18 mouse cellular contexts compared by ENCODE assay signal in genomic region chr12:112606998-112607397, GRCm38 (mm10). TPM values are rescaled to one million over a fixed set of nuclear protein-coding genes. Genes with fewer than 3 reads are reported as not detected.
A peak's percentile ranks its signal among the peaks of the same experiment; 100 is the strongest.
DNase-seq lines count a peak whose midpoint lies in the region; ATAC-seq lines count a peak whose summit lies in the region.
"Had no signal": no experiment of that assay in that cellular context is flagged by ENCODE, and none has a peak within 500 bp of the region (broad histone marks: within the 10 kb centered on the region; RNA-seq: fewer than 3 reads in every experiment).

No protein-coding gene starts in this region.

- no peaks in the 10 kb centered on the region for H3K9me3 ChIP-seq in heart, embryonic 10.5 days
- H3K9me3 ChIP-seq in intestine, embryonic 15.5 days, result no peaks in the 10 kb centered on the region
- H3K9me3 ChIP-seq: embryonic facial prominence, embryonic 10.5 days; heart, embryonic 12.5 days; hindbrain, embryonic 15.5 days had no signal

- H3K9ac ChIP-seq in intestine, embryonic 15.5 days, result no peak overlapping the region
- H3K9ac ChIP-seq: heart, embryonic 12.5 days; hindbrain, embryonic 15.5 days had no signal

- peaks cover 64% of the 10 kb centered on the region for H3K36me3 ChIP-seq in heart, embryonic 10.5 days
- H3K36me3 ChIP-seq in intestine, embryonic 15.5 days, result no peaks in the 10 kb centered on the region; the same call in 1 of the 2 replicates
- H3K36me3 ChIP-seq: hindbrain, embryonic 15.5 days had no signal

- no peaks in the 10 kb centered on the region; the same call in 1 of the 2 replicates for H3K27me3 ChIP-seq in heart, embryonic 10.5 days (ENCODE audit: insufficient read depth, poor library complexity, severe bottlenecking)
- H3K27me3 ChIP-seq in intestine, embryonic 15.5 days (replicated peaks), result no peaks in the 10 kb centered on the region
- H3K27me3 ChIP-seq: heart, embryonic 12.5 days; hindbrain, embryonic 15.5 days had no signal

- H3K4me3 ChIP-seq in heart, embryonic 10.5 days, result no peak overlapping the region
- no peak overlapping the region for H3K4me3 ChIP-seq in intestine, embryonic 15.5 days (replicated peaks)
- H3K4me3 ChIP-seq: embryonic facial prominence, embryonic 10.5 days; heart, embryonic 12.5 days; hindbrain, embryonic 15.5 days had no signal

- no peak overlapping the region for H3K4me2 ChIP-seq in intestine, embryonic 15.5 days (replicated peaks)
- H3K4me2 ChIP-seq: heart, embryonic 12.5 days; hindbrain, embryonic 15.5 days had no signal

- H3K4me1 ChIP-seq in heart, embryonic 10.5 days, result peaks cover 33% of the 10 kb centered on the region
- peaks cover 6% of the 10 kb centered on the region; the same call in 1 of the 2 replicates for H3K4me1 ChIP-seq in intestine, embryonic 15.5 days (replicated peaks)

- WGBS in heart, embryonic 10.5 days, result 74% methylated on average over 6 of the region's 6 CpGs
- 84% methylated on average over 6 of the region's 6 CpGs for whole genome bisulfite sequencing in intestine, embryonic 15.5 days

- DNase-seq in adrenal gland, adult 2 months, result peak; percentile 57
- DNase-seq in adrenal gland, adult 18-20 months (ENCODE audit: low spot score in 2 of 2), result no peak
- no peak for DNase-seq in heart, embryonic 10.5 days (ENCODE audit: low spot score)
- no peak for DNase-seq in heart, adult 9 months (ENCODE audit: low spot score in 2 of 2)
- peak; percentile 60 for DNase-seq in 416B (ENCODE audit: low read depth)
- DNase-seq in Muller cell, postnatal 12 days (ENCODE audit: inconsistent ontology term), result peak; percentile 36
- no peak for DNase-seq in frontal cortex, postnatal 36 days (ENCODE audit: low spot score in 2 of 2)
- DNase-seq: cerebellum, adult 2 months; cerebellum, postnatal 10 days; heart, adult 18-20 months; kidney, adult 11 months had no signal

- ATAC-seq in intestine, embryonic 15.5 days, result no peak
- ATAC-seq: CD4-positive, CD25-positive, alpha-beta regulatory T cell, adult 4 months; forebrain, embryonic 14.5 days; inflammation-experienced regulatory T-cells, adult 6 months had no signal

- H3K27ac ChIP-seq in heart, embryonic 10.5 days, result peak overlapping the region; percentile 8; the same call in 1 of the 2 replicates
- no peak overlapping the region for H3K27ac ChIP-seq in intestine, embryonic 15.5 days
- H3K27ac ChIP-seq: embryonic facial prominence, embryonic 10.5 days; hindbrain, embryonic 15.5 days had no signal

RNA-seq across cellular contexts. Expression of gene Adssl1, which starts 12.8 kb away (rescaled TPM):
- total RNA-seq in adrenal gland, adult 2 months (2021), result 10 to 100 TPM; 10.7 to 39.1 TPM
- 10.6 and 11.0 TPM in 2 replicates for polyA plus RNA-seq in adrenal gland, adult 2 months (2012; rRNA removed)
- total RNA-seq in adrenal gland, adult 18-20 months (2021), result 10 to 100 TPM; 17.1 to 31.3 TPM
- 57.2 and 99.3 TPM in 2 replicates for polyA plus RNA-seq in heart, embryonic 10.5 days (2016; fragmentation: Nextera tagmentation; extraction: Ambion mirVana)
- polyA plus RNA-seq in intestine, embryonic 15.5 days (2015; fragmentation: Nextera tagmentation; extraction: Ambion mirVana), result 2.1 and 2.8 TPM in 2 replicates

RNA-seq across cellular contexts. Expression of gene Inf2, which starts 18.4 kb away (rescaled TPM):
- 10 to 100 TPM; 20.7 to 40.6 TPM for total RNA-seq in adrenal gland, adult 2 months (2021)
- 45.0 and 47.9 TPM in 2 replicates for polyA plus RNA-seq in adrenal gland, adult 2 months (2012; rRNA removed)
- 10 to 100 TPM; 25.2 to 29.7 TPM for total RNA-seq in adrenal gland, adult 18-20 months (2021)
- 3.5 and 5.6 TPM in 2 replicates for polyA plus RNA-seq in heart, embryonic 10.5 days (2016; fragmentation: Nextera tagmentation; extraction: Ambion mirVana)
- 2.5 and 2.8 TPM in 2 replicates for polyA plus RNA-seq in intestine, embryonic 15.5 days (2015; fragmentation: Nextera tagmentation; extraction: Ambion mirVana)

RNA-seq across cellular contexts. Expression of gene Siva1, which starts 37.5 kb away (rescaled TPM):
- 10 to 100 TPM; 23.6 to 53.6 TPM for total RNA-seq in adrenal gland, adult 2 months (2021)
- 49.1 and 67.3 TPM in 2 replicates for polyA plus RNA-seq in adrenal gland, adult 2 months (2012; rRNA removed)
- 10 to 100 TPM; 36.6 to 43.6 TPM for total RNA-seq in adrenal gland, adult 18-20 months (2021)
- polyA plus RNA-seq in heart, embryonic 10.5 days (2016; fragmentation: Nextera tagmentation; extraction: Ambion mirVana), result 175 and 207 TPM in 2 replicates
- polyA plus RNA-seq in intestine, embryonic 15.5 days (2015; fragmentation: Nextera tagmentation; extraction: Ambion mirVana), result 183 and 225 TPM in 2 replicates

Comparison
In these comparisons a context has a peak if more than half of its experiments do, and no peak if none do; other contexts are left out.
1. DNase-seq: peak in adrenal gland, adult 2 months (single experiment), 416B (single experiment) and Muller cell, postnatal 12 days (single experiment); none in adrenal gland, adult 18-20 months (0 of 2), heart, embryonic 10.5 days (single experiment), heart, adult 9 months (0 of 2) and frontal cortex, postnatal 36 days (0 of 2).